Mouse (Mus musculus): ENCODE data around the gene Trip11.

The Trip11 gene

DNA sequence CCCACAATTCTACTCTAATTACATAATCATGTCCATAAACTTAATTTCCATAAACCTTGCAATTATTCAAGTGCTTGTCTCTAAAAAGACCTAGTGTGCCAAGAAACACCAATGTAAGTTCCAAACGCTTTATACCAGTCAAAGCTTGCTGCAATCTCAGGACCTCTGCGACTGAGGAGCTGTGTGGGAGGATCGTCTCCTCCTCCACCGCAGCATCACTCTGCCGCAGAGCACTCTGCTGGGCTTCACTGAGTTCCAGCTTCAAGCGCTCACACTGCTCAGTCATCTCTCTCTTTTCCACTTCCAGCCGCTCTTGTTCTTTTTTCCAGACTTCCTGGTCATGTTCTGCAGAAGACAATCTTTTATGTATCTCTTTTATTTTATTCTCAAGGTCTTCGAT, 19.8 kb downstream of the Trip11 start:
- no peak for DNase-seq

DNA sequence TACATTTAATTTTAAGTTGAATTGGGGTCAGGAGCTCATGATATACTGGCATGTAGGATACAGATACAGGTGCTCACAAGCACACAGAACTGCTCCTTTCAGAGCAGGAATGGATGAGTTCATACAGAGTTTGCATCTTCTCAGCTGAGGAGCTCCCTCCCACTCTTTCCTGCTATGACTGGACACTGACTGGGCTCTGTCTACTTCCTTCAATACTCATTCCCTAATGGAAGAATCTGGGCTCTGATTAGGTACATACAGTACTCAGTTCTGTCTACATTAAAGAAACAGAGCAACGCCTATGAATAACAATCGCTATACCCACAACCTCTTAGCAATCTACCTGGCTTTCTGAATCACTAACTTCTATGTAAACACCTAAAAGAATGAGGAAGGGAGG, 20.2 kb downstream of the Trip11 start:
- no peak for DNase-seq

DNA sequence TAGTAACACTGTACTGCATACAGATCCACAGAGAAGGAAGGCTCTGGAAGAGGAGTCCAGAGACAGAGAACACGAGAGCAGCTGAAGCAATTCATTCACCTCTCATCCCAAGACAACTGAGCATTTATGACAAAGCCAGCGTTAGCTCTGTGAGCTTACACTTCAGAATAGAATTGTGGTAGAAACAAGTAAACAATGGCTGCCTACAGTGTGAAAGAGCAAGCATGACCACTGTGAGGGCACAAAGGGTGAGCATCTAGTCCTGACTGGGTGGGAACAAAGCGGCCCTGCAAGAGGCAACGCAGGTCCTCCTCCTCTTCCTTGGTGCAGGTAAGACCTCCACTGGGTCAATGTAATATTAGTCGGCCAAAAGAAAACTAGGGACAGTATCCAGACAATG, 22.0 kb downstream of the Trip11 start:
- no peak for DNase-seq

GRCm38 (mm10) chr12:101889351-101889750, 23.7 kb downstream of the Trip11 start:
- DNase-seq: no peak

DNA sequence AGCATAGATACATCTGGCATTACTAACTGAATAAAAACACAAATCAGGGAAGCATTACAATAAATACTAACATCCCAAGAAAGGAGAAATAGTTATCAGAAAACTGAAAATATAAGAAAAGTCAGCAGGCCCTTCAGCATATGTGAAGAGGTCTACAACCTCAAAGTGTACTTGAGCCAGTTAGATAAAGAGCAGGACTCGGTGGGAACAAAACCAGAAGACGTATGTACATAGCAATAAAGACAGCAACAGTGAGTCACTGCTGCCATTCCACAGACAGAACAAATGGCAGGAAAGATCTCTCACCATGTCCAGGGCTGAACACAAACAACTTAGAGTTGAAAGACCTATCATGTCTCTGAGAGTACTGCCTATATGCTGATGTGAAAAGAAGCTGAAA, 24.8 kb downstream of the Trip11 start:
- DNase-seq: no peak

DNA sequence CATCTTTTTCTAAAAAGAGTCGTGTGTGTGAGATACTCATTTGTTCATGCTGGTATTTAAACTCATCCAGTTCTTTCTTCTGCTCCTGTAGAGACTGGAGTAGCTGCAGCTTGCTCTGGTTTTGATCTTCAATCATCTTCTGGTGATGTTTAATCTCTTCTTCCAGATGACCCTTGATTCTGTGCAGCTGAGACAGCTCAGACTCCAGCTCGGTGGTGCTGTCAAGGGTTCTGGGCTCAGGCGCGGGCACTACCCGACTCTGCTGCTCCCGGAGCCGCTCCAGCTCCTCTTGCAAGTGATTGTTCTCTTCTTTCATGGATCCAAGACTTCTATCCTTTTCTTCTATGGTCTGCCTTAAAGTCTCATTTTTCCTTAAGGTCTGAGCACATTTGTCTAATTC, 28.1 kb downstream of the Trip11 start:
- no peak for DNase-seq

- no peak for DNase-seq
Observed at GRCm38 (mm10) chr12:101876374-101876773, 36.7 kb downstream of the Trip11 start.

DNA sequence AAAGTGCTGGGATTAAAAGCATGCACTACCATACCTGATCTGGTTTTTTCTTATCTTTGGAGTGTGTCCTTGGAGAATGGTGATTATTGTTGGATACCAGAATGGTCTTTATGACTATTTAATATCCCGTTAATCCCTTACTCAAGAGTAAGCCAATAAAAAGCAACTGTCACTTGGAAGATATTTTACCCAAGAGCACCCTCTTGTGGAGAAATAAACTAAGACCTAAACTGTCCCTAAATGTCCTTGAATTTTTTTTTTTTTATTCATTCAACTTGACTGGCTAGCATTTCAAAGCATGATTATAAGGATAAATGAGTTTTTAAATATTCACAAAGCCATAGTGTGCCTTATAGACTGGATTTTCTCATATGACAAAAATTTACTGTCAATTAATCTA, 38.0 kb downstream of the Trip11 start:
- DNase-seq: no peak

DNA sequence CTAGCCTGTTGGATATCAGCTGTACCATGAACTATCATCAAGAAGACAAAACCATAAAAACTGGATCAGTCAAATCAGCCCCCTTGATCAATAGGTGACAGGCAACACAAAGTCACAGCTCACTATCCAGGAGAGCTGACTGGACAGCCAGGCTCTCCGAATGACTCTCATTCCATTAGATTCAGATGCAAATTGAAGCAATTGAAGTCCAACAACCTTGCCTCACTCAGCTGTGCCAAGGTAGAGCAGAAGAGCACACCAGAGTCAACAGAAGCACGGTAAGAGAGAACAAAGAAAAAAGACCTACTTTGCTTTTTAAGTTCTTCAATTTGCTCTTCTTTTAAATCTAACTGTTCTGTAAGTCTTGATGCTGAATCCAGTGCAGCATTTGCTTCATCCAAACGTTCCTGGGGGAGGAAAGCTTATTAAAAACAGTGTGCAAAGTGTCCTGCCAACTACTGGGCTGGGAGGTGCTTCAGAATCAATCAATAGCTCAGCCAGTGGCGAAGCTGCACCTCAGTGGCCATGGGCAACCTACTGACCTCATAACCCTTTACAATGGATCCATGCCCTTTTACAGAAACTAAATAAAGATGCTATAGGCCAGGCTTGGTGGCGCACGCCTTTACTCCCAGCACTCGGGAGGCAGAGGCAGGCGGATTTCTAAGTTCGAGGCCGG, 50.6 kb downstream of the Trip11 start:
- DNase-seq: no peak

DNA sequence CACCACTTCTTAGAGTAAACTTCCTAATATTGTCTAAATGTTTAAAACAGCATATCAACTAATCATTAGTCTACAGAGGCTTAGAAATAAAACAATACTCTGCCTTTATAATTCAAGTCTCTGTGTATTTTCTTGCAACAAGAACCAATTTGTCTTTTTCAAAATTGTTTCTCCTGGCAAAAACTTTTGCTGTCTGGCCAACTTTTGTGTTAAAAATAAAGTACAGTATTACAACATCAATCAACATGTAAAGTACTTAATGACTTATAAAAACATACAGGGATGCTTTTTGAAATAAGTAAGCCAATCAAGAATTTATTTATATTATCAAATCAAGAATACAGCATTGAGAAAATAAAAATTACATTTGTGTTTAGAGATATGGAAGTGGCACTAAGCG, 52.8 kb downstream of the Trip11 start:
- DNase-seq: no peak

DNA sequence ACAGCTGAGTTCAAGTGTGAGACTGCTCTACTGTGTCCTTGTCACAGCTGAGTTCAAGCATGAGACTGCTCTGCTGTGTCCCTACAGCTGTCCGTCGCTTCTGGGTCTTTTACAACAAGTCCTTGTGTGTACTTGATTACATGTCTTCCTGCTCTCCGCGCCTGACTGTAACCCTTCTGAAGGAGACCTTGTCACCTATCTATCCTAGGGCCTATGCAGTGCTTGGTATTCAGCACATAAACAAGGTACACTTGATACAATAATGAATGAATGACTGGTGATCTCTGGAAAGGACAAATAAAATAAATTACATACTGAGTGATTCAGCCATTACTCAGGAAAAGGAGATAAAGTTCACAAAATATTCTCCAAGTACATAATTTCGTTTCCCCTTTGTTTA, 55.1 kb downstream of the Trip11 start:
- DNase-seq: no peak

- DNase-seq: no peak
Observed at GRCm38 (mm10) chr12:101854336-101854735, 58.7 kb downstream of the Trip11 start.

DNA sequence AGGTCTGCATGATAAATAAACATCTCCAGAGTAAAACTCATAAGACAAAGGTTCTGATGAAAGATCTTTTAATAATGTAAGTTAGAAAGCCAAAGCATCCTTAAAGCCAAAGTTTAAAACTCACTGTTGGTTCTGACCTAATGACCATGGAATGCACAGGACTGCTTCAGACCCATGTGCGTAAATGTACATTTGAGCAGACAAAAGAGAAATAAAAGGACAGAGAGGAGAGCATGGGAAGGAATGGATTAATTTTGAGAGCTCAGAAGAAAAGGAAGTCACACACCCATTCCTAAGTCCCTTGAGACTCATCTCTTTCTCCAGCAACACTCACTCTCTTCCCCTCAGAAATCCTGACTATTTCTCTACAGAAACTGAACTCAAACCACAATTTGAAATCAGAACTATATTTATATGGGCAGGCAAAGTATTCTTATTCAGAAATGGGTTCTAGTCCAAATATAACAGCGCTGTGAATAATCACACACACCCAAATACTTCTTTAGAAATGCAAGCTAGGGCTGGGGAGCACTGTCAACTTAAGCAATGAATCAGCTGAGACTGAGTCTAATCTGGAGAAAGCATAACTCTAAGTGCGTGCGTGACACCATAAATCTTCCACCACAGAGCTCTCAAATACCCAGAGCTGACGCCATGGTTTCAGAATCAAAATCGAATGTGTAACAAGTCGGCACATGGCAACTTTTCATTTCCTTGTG, 61.1 kb downstream of the Trip11 start:
- DNase-seq: no peak

DNA sequence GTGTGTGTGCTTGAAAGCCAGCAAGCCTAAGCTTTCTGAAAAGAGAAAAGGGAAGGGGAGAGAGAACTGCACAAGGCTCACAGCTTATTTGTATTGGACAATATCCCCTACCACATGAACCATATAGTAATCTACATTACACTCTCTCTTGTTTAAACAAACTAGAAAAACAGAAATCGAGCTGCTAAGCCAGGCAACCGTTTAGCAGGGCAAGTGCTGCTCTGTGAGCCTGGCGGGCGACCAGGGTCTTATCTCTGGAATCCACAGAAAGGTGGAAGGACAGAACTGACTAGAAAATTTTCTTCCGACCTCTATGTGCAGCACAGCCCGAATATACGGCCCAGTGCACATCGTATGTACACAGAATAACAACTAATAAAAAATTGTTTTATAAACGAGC, 61.8 kb downstream of the Trip11 start:
- DNase-seq: no peak

DNA sequence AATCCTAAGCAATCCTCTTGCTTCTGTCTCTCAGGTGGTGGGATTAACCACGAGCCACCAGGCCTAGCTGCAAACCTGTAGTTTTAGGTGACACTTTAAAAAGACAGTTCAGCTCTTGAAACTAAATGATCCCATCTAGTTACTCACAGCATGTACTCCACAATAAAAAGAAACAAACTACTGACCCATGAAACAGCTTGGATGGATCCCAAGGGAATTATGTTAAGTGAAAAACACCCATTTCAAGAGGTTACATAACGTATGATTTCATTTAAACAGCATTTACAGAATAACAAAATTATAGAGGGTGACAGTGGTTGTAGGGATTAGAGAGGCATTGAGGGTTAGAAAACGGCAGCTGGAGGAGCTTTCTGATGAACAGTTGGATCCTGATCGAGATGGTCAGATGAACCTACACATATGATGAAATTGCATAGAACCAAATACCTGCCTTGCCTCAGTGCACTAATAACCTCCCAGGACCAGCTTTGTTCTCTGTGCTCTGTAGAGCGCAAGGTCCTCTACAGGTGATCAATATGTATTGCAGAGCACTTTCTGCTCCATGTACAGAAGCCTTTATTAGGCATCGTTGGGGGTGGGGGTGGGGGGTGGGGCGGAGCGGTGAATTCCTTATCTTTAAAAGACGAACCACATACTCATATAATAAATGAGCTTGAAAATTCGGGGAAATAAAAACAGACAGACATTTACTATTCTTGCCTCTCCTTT, 76.4 kb downstream of the Trip11 start:
- DNase-seq: no peak

- no peak for DNase-seq
Observed at GRCm38 (mm10) chr12:101834715-101835114, 78.4 kb downstream of the Trip11 start.

DNA sequence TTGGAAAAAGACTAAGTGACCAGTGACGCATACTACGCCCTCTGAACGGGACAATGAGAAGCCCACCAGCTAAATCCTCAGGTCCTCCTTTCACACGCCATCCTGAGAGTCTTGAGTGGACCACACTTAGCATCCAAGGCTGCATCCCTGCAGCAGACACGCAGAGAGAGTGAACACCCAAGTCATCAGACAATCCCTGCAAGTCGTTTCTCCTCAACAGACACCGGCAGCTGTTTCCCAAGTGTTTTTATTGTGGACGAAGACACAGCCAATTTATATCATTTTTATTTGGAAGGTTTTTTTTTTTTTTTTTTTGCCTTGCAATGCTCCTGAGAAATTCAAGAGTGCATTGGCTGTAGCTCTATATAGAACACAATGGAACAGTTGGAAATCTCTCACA, 79.3 kb downstream of the Trip11 start:
- no peak for DNase-seq

DNA sequence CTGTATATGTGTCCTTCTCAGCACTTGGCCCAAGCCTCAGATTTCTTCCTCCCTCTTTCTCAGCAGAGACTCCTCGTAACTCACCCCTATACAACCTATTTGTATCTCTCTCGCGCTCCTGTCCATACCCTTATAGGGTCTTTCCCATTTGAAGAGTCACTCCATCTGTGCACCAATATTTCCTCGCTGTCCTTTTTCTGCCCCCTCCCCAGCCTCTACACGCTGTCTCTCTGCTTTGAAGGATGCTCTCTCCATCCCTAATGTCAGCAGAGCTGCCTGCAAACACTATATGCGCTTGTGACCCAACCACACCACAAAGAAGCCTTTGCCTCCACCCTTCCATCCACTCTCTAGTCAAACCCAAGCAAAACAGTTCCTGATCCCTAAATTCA, 80.0 kb downstream of the Trip11 start:
- no peak for DNase-seq

DNA sequence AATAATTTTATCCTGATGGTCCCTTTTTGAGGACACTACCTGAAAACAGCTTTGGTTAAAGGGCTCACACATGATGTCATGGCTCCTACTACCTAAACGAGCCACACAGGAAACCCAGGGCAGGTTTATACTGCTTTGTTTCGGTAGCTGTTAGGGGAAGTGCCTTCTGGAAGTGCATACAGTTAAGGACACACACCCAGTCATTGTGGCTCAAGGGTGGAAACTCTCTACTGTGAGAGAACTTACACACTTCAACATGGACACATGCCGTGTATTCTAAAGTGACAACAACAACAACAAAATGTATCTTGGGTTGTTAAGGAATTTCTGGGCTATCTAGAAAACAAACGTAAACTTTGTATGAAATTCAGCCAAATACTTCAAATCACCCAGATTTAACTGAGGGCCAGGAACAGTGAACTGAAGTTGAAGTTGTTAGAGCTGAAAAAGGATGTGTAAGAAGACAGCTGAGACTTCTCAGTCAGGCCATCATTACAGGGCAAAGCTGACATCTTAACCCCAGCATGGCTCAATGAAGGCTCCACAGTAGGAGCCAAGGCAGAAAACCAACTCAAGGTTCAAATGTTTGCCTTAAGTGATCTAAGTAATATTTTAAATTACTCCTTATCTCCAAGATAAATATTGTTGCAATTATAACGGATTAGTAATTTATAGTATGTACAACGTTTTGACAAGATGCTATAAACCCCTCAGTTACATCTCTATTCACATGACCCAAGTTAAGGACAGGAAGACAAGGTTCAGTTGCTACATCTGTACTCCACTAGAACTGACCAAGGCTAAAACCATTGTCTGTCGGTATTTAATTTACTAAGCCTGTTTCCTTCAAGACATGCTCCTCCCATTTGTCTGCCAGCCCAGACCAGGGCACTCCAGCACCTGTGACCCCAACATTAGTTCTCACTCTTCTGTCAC, 80.6 kb downstream of the Trip11 start:
- DNase-seq: no peak

GRCm38 (mm10) chr12:101831221-101831620, 81.8 kb downstream of the Trip11 start:
- DNase-seq: no peak

DNA sequence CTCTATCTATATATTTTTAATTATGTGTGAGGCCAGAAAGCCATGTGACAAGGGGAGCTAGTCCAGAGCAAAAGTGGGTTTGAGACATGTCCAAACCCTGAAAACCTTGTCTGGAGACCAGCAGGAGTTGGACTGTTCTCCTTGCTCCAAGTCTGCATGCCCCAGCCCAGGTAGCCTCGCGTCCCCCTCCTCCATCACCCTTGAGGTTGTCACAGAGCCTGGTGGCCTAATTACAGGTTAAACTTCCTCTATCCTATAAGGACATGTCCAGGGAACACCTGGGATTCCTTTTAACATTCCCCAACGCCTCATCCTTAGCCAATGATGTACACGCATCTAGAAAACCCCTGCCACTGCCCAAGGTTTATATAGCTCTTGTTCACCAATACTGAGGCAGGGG, 89.9 kb downstream of the Trip11 start:
- DNase-seq: no peak

DNA sequence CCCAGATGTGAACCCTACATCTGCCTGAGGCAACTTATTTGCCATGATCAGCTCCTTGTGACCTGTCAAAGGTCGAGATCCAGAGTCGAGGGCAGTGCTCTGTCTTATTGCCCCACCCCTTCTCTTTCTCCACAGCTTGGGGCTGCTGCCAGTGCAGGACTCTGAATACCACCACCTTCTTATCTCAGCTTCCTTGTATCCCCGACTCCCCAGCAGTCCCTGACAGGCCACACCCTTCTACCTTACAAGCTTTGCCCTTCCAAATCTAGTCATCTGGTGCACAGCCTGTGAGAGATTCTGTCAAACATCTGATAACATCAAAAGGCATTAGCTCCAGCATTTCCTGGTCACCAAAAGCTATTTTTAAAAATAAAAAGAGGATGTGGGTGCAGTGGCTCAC, 91.5 kb downstream of the Trip11 start:
- DNase-seq: no peak

DNA sequence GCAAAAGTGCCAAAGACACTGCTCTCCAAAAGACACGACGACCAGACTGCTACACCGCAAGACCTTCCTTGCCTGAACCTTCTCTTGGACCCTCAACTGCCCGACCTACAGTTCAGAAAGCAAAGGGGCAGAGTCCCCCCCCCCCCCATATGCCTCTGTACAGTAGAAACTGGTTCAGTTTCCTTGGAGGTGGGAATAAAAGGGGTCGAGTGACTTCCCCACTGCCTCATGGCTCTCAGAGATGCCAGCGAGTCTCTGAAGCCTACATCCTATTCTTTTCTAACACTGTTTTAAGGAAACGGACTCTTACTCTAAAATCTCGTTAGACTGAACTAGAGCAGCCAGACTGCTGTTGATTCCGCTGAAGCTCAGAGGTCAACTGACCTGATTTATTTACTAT, 93.5 kb downstream of the Trip11 start:
- no peak for DNase-seq
